Mouse (Mus musculus): ENCODE measurements around the gene Dnajb6. TPM values are rescaled to one million over a fixed set of nuclear protein-coding genes. Genes with fewer than 3 reads are reported as not detected.

Gene Dnajb6
- total and polyA plus RNA-seq, 3 experiments: 61.1 to 196 (median 140) TPM

GRCm38 (mm10) chr5:29772651-29773330 lies 37.3 kb downstream of the Dnajb6 start:
- Histone ChIP-seq H3K79me2 (replicated peaks; ENCODE audit: control insufficient read depth, extremely low read depth, insufficient read depth, poor library complexity, severe bottlenecking) (no peaks in the 10 kb centered on the region; the same call in 1 of the 2 replicates), H3K9me3 (replicated peaks; ENCODE audit: low read length) (no peaks in the 10 kb centered on the region), H3K27me3 (replicated peaks) (no peaks in the 10 kb centered on the region), H3K4me1 (ENCODE audit: control insufficient read depth in 1 of 2, insufficient read depth in 2 of 2) (peaks cover 4 to 23% of the 10 kb centered on the region in 2 experiments; a peak in 3 of 4 replicates), H3K9ac (ENCODE audit: insufficient read depth, low read depth) (no peak overlapping the region), H3K27ac (ENCODE audit: insufficient read depth, low read depth) (no peak overlapping the region), H3K36me3 (replicated peaks in 1 of 2; ENCODE audit: control insufficient read depth in 1 of 2, insufficient read depth in 1 of 2, low read length in 1 of 2) (peaks cover 44 to 89% of the 10 kb centered on the region in 2 experiments), H3K4me3 (replicated peaks in 1 of 3; ENCODE audit: low read depth in 2 of 3, low read length in 2 of 3, poor library complexity in 1 of 3) (no peak overlapping the region), H3K4me2 (ENCODE audit: insufficient read depth, low read depth, poor library complexity, severe bottlenecking) (no peak overlapping the region)
- TF ChIP-seq IRF4 (IDR thresholded peaks at IDR 0.05; ENCODE audit: low read depth, low read length) (no peak), CHD1 (IDR thresholded peaks at IDR 0.05; ENCODE audit: low read depth, low read length) (no peak), ELF1 (IDR thresholded peaks at IDR 0.05; ENCODE audit: low read depth, low read length) (no peak), JUN (IDR thresholded peaks at IDR 0.05; ENCODE audit: insufficient read depth, low read depth, low read length) (no peak), USF2 (conservative IDR thresholded peaks at IDR 0.05; ENCODE audit: low read depth, low read length) (no peak), RCOR1 (conservative IDR thresholded peaks at IDR 0.05; ENCODE audit: low read depth, low read length) (no peak), POLR2A (IDR thresholded peaks at IDR 0.05; ENCODE audit: low read depth, low read length) (no peak)
- DNase-seq (ENCODE audit: extremely low read depth): peak; percentile 25
- dilution Hi-C loops (cut with MboI; ENCODE audit: extremely low pct_ligation_motif_present, extremely low pct_unique_long_range_greater_than_20kb, low sequenced_read_pairs) (no loop called here), in situ Hi-C loops (cut with MboI; ENCODE audit: low pct_ligation_motif_present, low pct_unique_long_range_greater_than_20kb, low sequenced_read_pairs) (no loop called here)

DNA sequence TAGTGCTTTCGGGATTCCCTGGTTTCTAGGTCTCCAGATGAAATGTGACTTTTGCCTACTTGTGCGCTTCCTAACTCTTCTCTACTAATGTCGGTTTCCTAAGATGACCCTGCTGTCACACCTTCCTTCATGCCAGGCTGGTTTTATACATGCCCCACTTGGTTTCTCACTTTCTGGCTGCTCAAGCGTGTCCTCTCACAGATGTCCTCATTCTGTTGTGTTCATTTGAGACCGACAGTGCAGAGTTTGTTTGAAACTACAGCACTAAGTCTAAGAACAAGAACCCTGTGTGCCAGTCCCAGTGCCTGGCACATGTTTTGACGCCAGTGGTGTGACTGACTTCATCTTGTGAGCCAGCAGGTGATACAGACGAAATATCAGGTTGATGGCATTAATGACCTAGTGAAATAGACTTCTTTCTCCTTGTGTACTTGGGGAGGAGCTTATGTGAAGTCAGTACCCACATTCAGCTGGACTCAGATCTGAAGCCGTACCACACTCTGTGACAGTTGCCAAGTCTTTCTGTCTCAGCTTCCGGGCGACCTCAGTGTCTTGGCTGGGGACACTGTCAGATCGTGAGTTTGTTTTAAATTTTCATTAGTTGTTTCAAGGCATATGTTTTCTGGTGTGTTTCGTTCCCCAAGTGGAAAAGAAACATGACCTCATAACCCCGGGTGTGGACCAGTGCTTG lies 38.1 kb downstream of the Dnajb6 start:
- Histone ChIP-seq H3K27ac (ENCODE audit: insufficient read depth, low read depth) (no peak overlapping the region), H3K9ac (ENCODE audit: insufficient read depth, low read depth) (no peak overlapping the region), H3K4me2 (ENCODE audit: insufficient read depth, low read depth, poor library complexity, severe bottlenecking) (no peak overlapping the region), H3K4me1 (ENCODE audit: control insufficient read depth in 1 of 2, insufficient read depth in 2 of 2) (peaks cover 4 to 23% of the 10 kb centered on the region in 2 experiments; a peak in 3 of 4 replicates), H3K4me3 (replicated peaks in 1 of 3; ENCODE audit: low read depth in 2 of 3, low read length in 2 of 3, poor library complexity in 1 of 3) (no peak overlapping the region), H3K27me3 (replicated peaks) (no peaks in the 10 kb centered on the region), H3K79me2 (replicated peaks; ENCODE audit: control insufficient read depth, extremely low read depth, insufficient read depth, poor library complexity, severe bottlenecking) (no peaks in the 10 kb centered on the region; the same call in 1 of the 2 replicates), H3K36me3 (replicated peaks in 1 of 2; ENCODE audit: control insufficient read depth in 1 of 2, insufficient read depth in 1 of 2, low read length in 1 of 2) (peaks cover 43 to 90% of the 10 kb centered on the region in 2 experiments), H3K9me3 (replicated peaks; ENCODE audit: low read length) (no peaks in the 10 kb centered on the region)
- DNase-seq (ENCODE audit: extremely low read depth): no peak
- in situ Hi-C loops (cut with MboI; ENCODE audit: low pct_ligation_motif_present, low pct_unique_long_range_greater_than_20kb, low sequenced_read_pairs): no loop called here
- dilution Hi-C loops (cut with MboI; ENCODE audit: extremely low pct_ligation_motif_present, extremely low pct_unique_long_range_greater_than_20kb, low sequenced_read_pairs): no loop called here
- TF ChIP-seq MYC (IDR thresholded peaks at IDR 0.05; ENCODE audit: low read depth, low read length) (no peak), EP300 (IDR thresholded peaks at IDR 0.05; ENCODE audit: low read length) (no peak)

GRCm38 (mm10) chr5:29775437-29775836 lies 39.9 kb downstream of the Dnajb6 start:
- Histone ChIP-seq H3K9ac (ENCODE audit: insufficient read depth, low read depth) (no peak overlapping the region), H3K4me3 (replicated peaks in 1 of 3; ENCODE audit: low read depth in 2 of 3, low read length in 2 of 3, poor library complexity in 1 of 3) (no peak overlapping the region), H3K36me3 (replicated peaks in 1 of 2; ENCODE audit: control insufficient read depth in 1 of 2, insufficient read depth in 1 of 2, low read length in 1 of 2) (peaks cover 43 to 91% of the 10 kb centered on the region in 2 experiments), H3K27ac (ENCODE audit: insufficient read depth, low read depth) (no peak overlapping the region), H3K27me3 (replicated peaks) (no peaks in the 10 kb centered on the region), H3K4me2 (ENCODE audit: insufficient read depth, low read depth, poor library complexity, severe bottlenecking) (no peak overlapping the region), H3K4me1 (ENCODE audit: control insufficient read depth in 1 of 2, insufficient read depth in 2 of 2) (peaks cover 4 to 23% of the 10 kb centered on the region in 2 experiments; a peak in 3 of 4 replicates), H3K9me3 (replicated peaks; ENCODE audit: low read length) (no peaks in the 10 kb centered on the region), H3K79me2 (replicated peaks; ENCODE audit: control insufficient read depth, extremely low read depth, insufficient read depth, poor library complexity, severe bottlenecking) (no peaks in the 10 kb centered on the region; the same call in 1 of the 2 replicates)
- in situ Hi-C loops (cut with MboI; ENCODE audit: low pct_ligation_motif_present, low pct_unique_long_range_greater_than_20kb, low sequenced_read_pairs) (no loop called here), dilution Hi-C loops (cut with MboI; ENCODE audit: extremely low pct_ligation_motif_present, extremely low pct_unique_long_range_greater_than_20kb, low sequenced_read_pairs) (no loop called here)
- TF ChIP-seq NELFE (IDR thresholded peaks at IDR 0.05; ENCODE audit: low read depth, low read length) (no peak), E2F4 (IDR thresholded peaks at IDR 0.05; ENCODE audit: insufficient replicate concordance, low read depth, low read length) (no peak), MYC (IDR thresholded peaks at IDR 0.05; ENCODE audit: low read depth, low read length) (no peak), IRF4 (IDR thresholded peaks at IDR 0.05; ENCODE audit: low read depth, low read length) (no peak), POLR2A (IDR thresholded peaks at IDR 0.05; ENCODE audit: low read depth, low read length) (no peak), JUN (IDR thresholded peaks at IDR 0.05; ENCODE audit: insufficient read depth, low read depth, low read length) (no peak), ETS1 (conservative IDR thresholded peaks at IDR 0.05; ENCODE audit: low read depth, low read length) (no peak), POLR2AphosphoS2 (IDR thresholded peaks at IDR 0.05; ENCODE audit: low read depth, low read length) (no peak), MEF2A (IDR thresholded peaks at IDR 0.05; ENCODE audit: borderline replicate concordance, low read depth, low read length) (no peak), KAT2A (IDR thresholded peaks at IDR 0.05; ENCODE audit: insufficient replicate concordance, low read length) (no peak), ZKSCAN1 (IDR thresholded peaks at IDR 0.05; ENCODE audit: borderline replicate concordance, low read depth, low read length) (no peak), ELF1 (IDR thresholded peaks at IDR 0.05; ENCODE audit: low read depth, low read length) (no peak), TBP (conservative IDR thresholded peaks at IDR 0.05; ENCODE audit: low read depth, low read length) (no peak), USF1 (IDR thresholded peaks at IDR 0.05; ENCODE audit: low read depth, low read length) (no peak), USF2 (conservative IDR thresholded peaks at IDR 0.05; ENCODE audit: low read depth, low read length) (no peak), CTCF (conservative IDR thresholded peaks at IDR 0.05 in 1 of 2, IDR thresholded peaks at IDR 0.05 in 1 of 2; ENCODE audit: low read depth in 2 of 2, low read length in 2 of 2) (no peak), MXI1 (IDR thresholded peaks at IDR 0.05; ENCODE audit: low read depth, low read length) (no peak), TCF12 (IDR thresholded peaks at IDR 0.05; ENCODE audit: low read depth, low read length) (no peak), RAD21 (IDR thresholded peaks at IDR 0.05; ENCODE audit: low read depth, low read length) (no peak), MAX (IDR thresholded peaks at IDR 0.05; ENCODE audit: low read length) (no peak)
- DNase-seq (ENCODE audit: extremely low read depth): no peak

Data from CH12.LX (cell line).